Mouse (Mus musculus) stomach, embryonic 16.5 days (tissue): Measurements from ENCODE around the gene Fyttd1. TPM values are rescaled to one million over a fixed set of nuclear protein-coding genes. Genes with fewer than 3 reads are reported as not detected.
"Not testable (repeated sequence)": the region's sequence is repeated elsewhere in the genome, so short reads cannot be mapped to it uniquely, and the experiment has no call there.

ENCODE experiments used
- ATAC-seq: fragments of 200-750 bp; cut with Nextera tagmentation; 2 replicates; pipeline ENCODE4 v1.8.0; 2017; ENCODE audit warnings: moderate number of reproducible peaks, moderate TSS enrichment; ENCODE audit not compliant: insufficient read depth, low FRiP score
- H3K27ac ChIP-seq: fragments of 300-500 bp; sonication (generic); 2 replicates; pipeline ENCODE4 v1.5.1; 2014; ENCODE audit warnings: low read length
- H3K27me3 ChIP-seq: fragments of 300-500 bp; sonication (generic); 2 replicates; pipeline ENCODE4 v1.6.1; 2014; ENCODE audit warnings: low read length, control low read depth, mixed read lengths; ENCODE audit not compliant: control insufficient read depth, insufficient read depth
- H3K36me3 ChIP-seq: fragments of 300-500 bp; sonication (generic); 2 replicates; pipeline ENCODE4 v1.6.1; 2014; ENCODE audit warnings: low read length; ENCODE audit not compliant: control insufficient read depth, insufficient read depth
- H3K4me1 ChIP-seq: fragments of 300-500 bp; sonication (generic); 2 replicates; pipeline ENCODE4 v1.6.1; 2014; ENCODE audit warnings: low read length, control low read depth, mixed read lengths; ENCODE audit not compliant: control insufficient read depth, insufficient read depth
- H3K4me2 ChIP-seq: fragments of 300-500 bp; sonication (generic); 2 replicates; pipeline ENCODE4 v1.6.1; 2014; ENCODE audit warnings: low read depth, low read length, mixed read lengths
- H3K4me3 ChIP-seq: fragments of 300-500 bp; sonication (generic); replicated peaks from 2 replicates; pipeline ENCODE4 v1.5.1; 2014; ENCODE audit warnings: mild to moderate bottlenecking, low read length
- H3K9ac ChIP-seq: fragments of 300-500 bp; sonication (generic); 2 replicates; pipeline ENCODE4 v1.6.1; 2014; ENCODE audit warnings: low read length
- H3K9me3 ChIP-seq: fragments of 300-500 bp; sonication (generic); replicated peaks from 2 replicates; pipeline ENCODE4 v1.6.1; 2016; ENCODE audit warnings: low read length, control low read depth; ENCODE audit not compliant: control insufficient read depth
- WGBS: fragments of 180-500 bp; shearing (Covaris S2); extraction: QIAGEN DNeasy Blood & Tissue Kit; methylation state at CpG from one replicate; pipeline ENCODE4 v1.1.7; 2014; 5-methylcytosine and 5-hydroxymethylcytosine counted together
- polyA plus RNA-seq: library from polyadenylated mRNA; unstranded; fragments of >200 nt; fragmentation: Nextera tagmentation; extraction: Ambion mirVana; gene quantifications from 2 replicates; pipeline ENCODE4 v1.2.1, GENCODE M21; 2015

Gene Fyttd1
- polyA plus RNA-seq, 1 experiment from 2014 or later, result 92.5 TPM

GRCm38 (mm10) chr16:32929918-32930317 is 52.6 kb downstream of the Fyttd1 start:
- H3K4me2 ChIP-seq, result no peak overlapping the region
- H3K36me3 ChIP-seq, result peaks cover 3% of the 10 kb centered on the region; the same call in 1 of the 2 replicates
- no peak overlapping the region for H3K27ac ChIP-seq
- no peak overlapping the region for H3K4me3 ChIP-seq
- no peaks in the 10 kb centered on the region for H3K27me3 ChIP-seq
- H3K9me3 ChIP-seq, result no peaks in the 10 kb centered on the region
- ATAC-seq, result no peak
- H3K4me1 ChIP-seq, result 0 out of 2 replicates have a peak, but pooled peaks cover 3% of the 10 kb centered on the region
- H3K9ac ChIP-seq, result no peak overlapping the region
- 44% methylated on average over 2 of the region's 2 CpGs for WGBS

GRCm38 (mm10) chr16:32934470-32934869 is 57.2 kb downstream of the Fyttd1 start:
- no peak for ATAC-seq
- H3K27ac ChIP-seq, result no peak overlapping the region
- no peaks in the 10 kb centered on the region for H3K36me3 ChIP-seq

DNA sequence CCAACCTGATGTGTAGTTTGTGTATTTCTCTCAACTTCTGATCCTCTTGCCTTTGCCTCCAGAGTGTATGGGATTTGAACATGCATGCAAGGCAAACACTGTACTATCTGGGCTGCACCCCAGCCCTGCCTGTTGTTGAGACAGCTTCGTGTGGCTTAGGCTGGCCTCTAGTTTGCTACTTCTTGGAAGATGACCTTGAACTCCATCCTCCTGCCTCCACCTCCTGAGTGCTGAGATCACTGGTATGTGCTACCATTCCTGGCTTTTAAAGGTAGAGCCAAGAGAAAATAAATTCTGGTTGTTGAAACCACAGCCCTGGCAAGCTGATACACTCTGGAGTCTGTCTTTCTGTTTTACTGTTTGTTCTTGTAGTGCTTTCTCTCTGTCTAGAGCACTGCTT is 57.8 kb downstream of the Fyttd1 start:
- H3K36me3 ChIP-seq, result no peaks in the 10 kb centered on the region
- H3K9ac ChIP-seq, result no peak overlapping the region
- 64% methylated on average over 1 of the region's 1 CpGs for WGBS
- no peak overlapping the region for H3K27ac ChIP-seq
- no peaks in the 10 kb centered on the region for H3K9me3 ChIP-seq
- H3K4me1 ChIP-seq, result 0 out of 2 replicates have a peak, but pooled peaks cover 6% of the 10 kb centered on the region
- H3K4me2 ChIP-seq, result no peak overlapping the region
- H3K27me3 ChIP-seq, result no peaks in the 10 kb centered on the region
- H3K4me3 ChIP-seq, result no peak overlapping the region
- ATAC-seq, result no peak

More at GRCm38 (mm10) chr16:32934470-32934869, 57.2 kb downstream of the Fyttd1 start:
- 50% methylated on average over 2 of the region's 2 CpGs for WGBS
- H3K4me3 ChIP-seq, result no peak overlapping the region
- H3K9me3 ChIP-seq, result no peaks in the 10 kb centered on the region
- H3K27me3 ChIP-seq, result no peaks in the 10 kb centered on the region
- H3K4me1 ChIP-seq, result 0 out of 2 replicates have a peak, but pooled peaks cover 6% of the 10 kb centered on the region
- no peak overlapping the region for H3K9ac ChIP-seq
- H3K4me2 ChIP-seq, result no peak overlapping the region

DNA sequence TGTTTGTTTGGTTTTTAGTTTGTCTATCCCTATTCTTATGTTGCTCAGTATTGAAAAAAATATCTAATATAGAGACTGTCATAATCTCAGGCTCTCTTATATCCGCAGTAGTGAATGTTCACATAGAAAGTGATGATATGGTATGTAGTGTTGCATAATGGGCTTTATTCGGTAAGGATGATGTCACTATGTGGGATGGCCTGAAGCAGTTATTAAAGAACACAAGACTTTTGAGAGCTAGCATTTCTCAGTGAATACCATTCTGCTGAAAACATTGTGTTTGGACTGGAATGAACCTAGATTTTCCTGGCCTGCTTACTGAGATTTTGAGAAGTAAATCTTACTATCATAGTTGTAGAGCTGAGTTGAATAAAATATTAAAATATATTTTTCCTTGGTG is 60.1 kb downstream of the Fyttd1 start:
- no peaks in the 10 kb centered on the region for H3K36me3 ChIP-seq
- no peak overlapping the region for H3K9ac ChIP-seq
- no peak for ATAC-seq
- H3K4me1 ChIP-seq, result 0 out of 2 replicates have a peak, but pooled peaks cover 6% of the 10 kb centered on the region
- no peak overlapping the region for H3K4me3 ChIP-seq
- H3K4me2 ChIP-seq, result no peak overlapping the region
- no peaks in the 10 kb centered on the region for H3K9me3 ChIP-seq
- no peak overlapping the region for H3K27ac ChIP-seq
- H3K27me3 ChIP-seq, result no peaks in the 10 kb centered on the region
- WGBS, result 81% methylated on average over 2 of the region's 2 CpGs

GRCm38 (mm10) chr16:32939301-32939700 is 62.0 kb downstream of the Fyttd1 start:
- H3K27ac ChIP-seq, H3K4me1 ChIP-seq, H3K36me3 ChIP-seq, H3K4me2 ChIP-seq, H3K9me3 ChIP-seq, H3K9ac ChIP-seq, H3K27me3 ChIP-seq, ATAC-seq, H3K4me3 ChIP-seq: not testable (repeated sequence)
- 51% methylated on average over 3 of the region's 3 CpGs for WGBS

GRCm38 (mm10) chr16:32939716-32940115 is 62.4 kb downstream of the Fyttd1 start:
- H3K27me3 ChIP-seq, H3K27ac ChIP-seq, H3K36me3 ChIP-seq, H3K4me1 ChIP-seq, H3K9me3 ChIP-seq, H3K9ac ChIP-seq, H3K4me3 ChIP-seq, H3K4me2 ChIP-seq, ATAC-seq: not testable (repeated sequence)
- WGBS, result 85% methylated on average over 4 of the region's 4 CpGs

GRCm38 (mm10) chr16:32941226-32941625 is 63.9 kb downstream of the Fyttd1 start:
- not testable (repeated sequence) for H3K27ac ChIP-seq, H3K4me1 ChIP-seq, H3K9ac ChIP-seq, H3K36me3 ChIP-seq, H3K9me3 ChIP-seq, H3K4me3 ChIP-seq, H3K27me3 ChIP-seq, H3K4me2 ChIP-seq, ATAC-seq
- 95% methylated on average over 2 of the region's 2 CpGs for WGBS

DNA sequence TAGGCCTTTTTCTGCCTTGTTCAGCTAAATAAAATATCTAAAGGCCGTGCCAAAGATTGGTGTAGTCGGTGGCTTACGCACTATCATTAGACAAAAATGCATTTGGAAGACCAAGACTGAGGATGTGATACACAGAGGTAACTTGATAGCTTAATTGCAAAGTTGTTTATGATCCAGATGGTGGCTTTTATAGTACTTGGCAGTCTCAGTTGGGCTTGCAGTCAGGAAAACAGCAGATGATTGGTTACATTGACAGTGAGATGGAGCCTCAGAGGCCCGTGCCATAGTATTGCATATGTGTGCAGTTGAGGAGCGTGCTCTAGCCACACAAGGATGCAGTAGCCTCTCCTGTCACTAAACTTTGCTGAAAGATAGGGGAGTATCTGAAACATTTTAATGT is 65.4 kb downstream of the Fyttd1 start:
- no peaks in the 10 kb centered on the region for H3K4me1 ChIP-seq
- H3K4me2 ChIP-seq, result no peak overlapping the region
- WGBS, result 57% methylated on average over 5 of the region's 5 CpGs
- H3K4me3 ChIP-seq, result no peak overlapping the region
- no peak overlapping the region for H3K27ac ChIP-seq
- no peaks in the 10 kb centered on the region for H3K9me3 ChIP-seq
- ATAC-seq, result 0 out of 2 replicates have a peak, but pooled peaks have one; percentile 47
- H3K9ac ChIP-seq, result no peak overlapping the region
- no peaks in the 10 kb centered on the region for H3K36me3 ChIP-seq
- H3K27me3 ChIP-seq, result no peaks in the 10 kb centered on the region

DNA sequence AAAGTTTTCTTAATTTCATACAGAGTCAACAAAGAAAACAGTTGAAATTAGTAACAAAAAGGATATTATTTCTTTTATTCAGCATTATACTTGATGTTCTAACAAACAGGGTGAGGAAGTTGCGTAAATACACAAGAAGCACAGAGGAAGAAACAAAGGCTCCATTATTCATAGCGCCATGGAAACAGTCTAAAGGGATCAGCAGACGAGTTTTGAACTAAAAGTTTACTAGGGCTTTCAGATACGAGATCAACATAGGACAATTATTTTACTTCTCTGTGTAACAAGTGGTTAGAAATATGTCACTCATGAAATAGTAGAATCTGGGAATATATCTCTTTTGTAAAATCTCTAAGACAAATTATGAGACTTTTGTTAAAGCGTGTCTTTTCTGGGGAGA is 68.1 kb downstream of the Fyttd1 start:
- no peak overlapping the region for H3K9ac ChIP-seq
- 69% methylated on average over 5 of the region's 5 CpGs for WGBS
- H3K4me1 ChIP-seq, result no peaks in the 10 kb centered on the region
- H3K4me3 ChIP-seq, result no peak overlapping the region
- H3K27me3 ChIP-seq, result no peaks in the 10 kb centered on the region
- no peak for ATAC-seq
- H3K27ac ChIP-seq, result no peak overlapping the region
- no peaks in the 10 kb centered on the region for H3K36me3 ChIP-seq
- H3K9me3 ChIP-seq, result no peaks in the 10 kb centered on the region
- H3K4me2 ChIP-seq, result no peak overlapping the region

GRCm38 (mm10) chr16:32948016-32948415 is 70.7 kb downstream of the Fyttd1 start:
- ATAC-seq, result no peak
- WGBS, result 79% methylated on average over 8 of the region's 8 CpGs

More at GRCm38 (mm10) chr16:32948016-32948415, 70.7 kb downstream of the Fyttd1 start:
- no peak overlapping the region for H3K27ac ChIP-seq
- no peak overlapping the region for H3K4me2 ChIP-seq
- no peak overlapping the region for H3K4me3 ChIP-seq
- H3K9me3 ChIP-seq, result no peaks in the 10 kb centered on the region
- H3K27me3 ChIP-seq, result no peaks in the 10 kb centered on the region
- H3K9ac ChIP-seq, result no peak overlapping the region
- no peaks in the 10 kb centered on the region for H3K36me3 ChIP-seq
- H3K4me1 ChIP-seq, result no peaks in the 10 kb centered on the region
